Mouse (Mus musculus) megakaryocyte, embryonic 14.5 days (primary cell): Measurements from ENCODE around the gene Ralgds.

Experiments
- FLI1 ChIP-seq: IDR thresholded peaks from 2 replicates; pipeline ENCODE4 v1.6.1; 2012; ENCODE audit warnings: low read length, inconsistent platforms, mixed read lengths
- GATA1 ChIP-seq: IDR thresholded peaks from 3 replicates; pipeline ENCODE4 v1.6.1; 2012; ENCODE audit warnings: mixed read lengths, low read length, inconsistent platforms, borderline replicate concordance

- TF ChIP-seq FLI1 = no peak
- TF ChIP-seq GATA1 = no peak
Observed at GRCm38 (mm10) chr2:28520581-28520980, 7.7 kb downstream of the Ralgds start.
